Mouse (Mus musculus) thymus, postnatal 36 days (tissue): Measurements from ENCODE around the gene Oprm1.

Experiments
- DNase-seq, 2 experiments: peaks; one replicate each; pipeline ENCODE4 v3.0.0; 2022; ENCODE audit warnings: mixed read lengths in 2 of 2

The Oprm1 gene

DNA sequence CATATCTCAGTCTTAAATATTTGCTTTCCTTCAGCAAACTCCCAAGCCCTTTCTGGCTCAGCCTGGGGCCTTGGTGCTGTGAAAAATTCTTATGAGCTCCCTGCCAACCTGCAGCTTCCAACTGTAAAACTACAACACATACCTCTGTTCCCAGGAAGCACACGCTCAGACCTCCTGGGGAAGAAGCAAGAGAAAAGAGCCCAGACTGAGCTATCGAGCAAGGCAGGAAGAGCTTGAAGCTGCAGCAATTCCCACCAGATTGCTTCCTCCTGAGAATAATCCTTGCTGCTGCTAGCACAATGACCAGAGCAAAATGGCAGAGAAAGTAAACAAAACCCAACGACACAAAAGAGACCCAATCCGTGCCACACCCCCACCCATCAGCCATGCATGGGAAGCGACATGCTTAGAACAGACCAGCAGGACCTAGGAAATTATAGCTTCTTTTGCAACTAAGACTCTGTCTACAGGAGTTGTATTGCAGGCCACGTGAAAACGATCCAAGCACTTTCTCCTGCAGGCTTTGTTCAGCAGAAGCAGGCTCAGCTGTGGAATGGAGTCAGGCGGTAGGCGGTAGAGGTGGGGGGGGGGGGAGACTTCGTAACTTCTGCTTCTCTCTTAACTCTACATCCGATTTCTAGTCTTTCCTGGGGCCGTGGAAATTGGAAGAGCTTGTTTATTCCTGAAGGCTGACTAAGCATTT lies 294.2 kb downstream of the Oprm1 start, which contains the start of gene Ipcef1:
Ipcef1 (minus strand) TSS at position 164 of the 703 bp plus-strand sequence.
- no peak for DNase-seq

DNA sequence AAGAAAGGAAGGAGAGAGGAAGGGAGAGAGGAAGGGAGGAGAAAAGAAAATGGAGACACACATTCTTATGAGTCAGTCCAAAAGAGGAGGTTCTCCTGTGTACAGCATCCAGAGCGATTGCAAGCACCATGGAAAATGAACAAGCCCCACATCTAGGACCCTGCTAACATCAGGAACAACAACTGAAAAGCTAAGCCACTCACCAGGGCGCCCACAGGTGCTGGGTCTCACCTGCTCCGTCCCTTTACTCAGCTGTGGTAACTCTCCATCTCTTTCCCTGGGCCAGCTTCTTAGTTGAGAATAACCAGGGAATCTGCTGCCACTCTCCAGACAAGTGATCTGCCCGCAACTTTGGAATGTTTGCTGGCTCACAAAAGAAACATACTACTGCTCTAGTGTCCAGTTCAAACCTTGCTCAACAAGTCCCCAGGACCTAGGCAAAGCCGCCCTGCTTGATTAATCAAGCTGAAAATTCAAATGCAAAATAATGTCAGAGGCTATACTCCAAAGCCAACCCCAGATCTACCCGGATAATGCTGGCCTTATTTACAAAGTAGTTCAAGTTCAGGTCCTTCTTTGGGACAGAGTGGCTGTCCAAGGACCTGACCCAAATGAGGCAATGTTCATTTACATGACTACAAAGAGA lies 296.4 kb downstream of the Oprm1 start:
- no peak for DNase-seq

DNA sequence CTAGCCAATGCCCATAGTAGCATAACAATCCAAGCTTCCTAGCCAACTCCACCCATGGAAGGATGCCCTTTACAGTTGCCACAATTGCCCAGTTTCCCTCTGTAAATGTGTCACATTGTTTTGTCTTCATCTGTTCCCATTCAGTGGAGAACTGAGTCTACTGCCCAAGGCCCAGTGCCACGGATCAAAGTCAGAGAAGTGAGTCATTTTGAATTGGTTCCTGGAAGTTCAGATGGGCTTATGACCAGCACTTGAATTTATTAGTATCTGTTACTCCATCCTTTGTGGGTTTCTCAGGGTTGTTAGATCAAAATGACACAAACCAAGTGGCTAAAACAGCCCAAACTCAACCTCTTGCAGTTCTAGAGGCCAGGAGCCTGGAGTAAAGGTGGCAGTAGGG lies 299.2 kb downstream of the Oprm1 start:
- DNase-seq, result no peak

DNA sequence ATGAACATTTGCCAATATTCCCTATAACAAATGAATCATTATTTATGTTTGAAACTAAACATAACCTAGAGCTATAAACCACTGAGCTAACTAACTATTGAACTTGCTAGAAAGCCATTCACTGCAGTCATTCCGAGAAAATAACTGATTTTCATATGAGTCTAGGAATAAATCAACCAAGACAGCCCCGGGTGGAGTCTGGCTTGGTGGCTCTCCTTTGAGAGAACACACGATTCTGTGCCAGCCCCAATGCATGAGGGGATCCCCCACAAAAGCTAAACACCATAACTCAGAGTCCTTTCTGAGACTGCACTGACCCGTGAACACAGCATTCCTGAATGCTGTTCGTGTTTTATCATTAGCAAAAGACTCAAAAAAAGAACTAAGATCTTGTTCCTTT lies 302.0 kb downstream of the Oprm1 start:
- DNase-seq, result no peak

DNA sequence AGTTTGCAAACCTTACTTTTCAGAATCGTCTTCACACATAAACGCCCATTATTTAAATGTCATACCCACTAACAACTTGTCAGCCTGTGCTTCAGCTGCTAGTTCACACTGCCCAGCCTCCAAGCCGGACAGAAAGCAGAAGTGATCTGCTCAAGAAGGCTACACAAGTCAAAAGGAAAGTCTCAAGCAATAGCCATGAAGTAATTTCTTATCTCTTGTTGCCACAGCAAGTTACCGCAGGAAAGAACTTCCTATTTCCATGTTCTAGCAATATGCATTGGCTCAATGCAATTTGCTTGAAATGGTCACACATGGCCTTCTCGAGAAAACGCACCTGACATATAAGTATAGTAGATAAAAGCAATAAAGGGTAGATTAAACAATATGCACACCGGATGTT lies 304.7 kb downstream of the Oprm1 start:
- DNase-seq, result no peak

DNA sequence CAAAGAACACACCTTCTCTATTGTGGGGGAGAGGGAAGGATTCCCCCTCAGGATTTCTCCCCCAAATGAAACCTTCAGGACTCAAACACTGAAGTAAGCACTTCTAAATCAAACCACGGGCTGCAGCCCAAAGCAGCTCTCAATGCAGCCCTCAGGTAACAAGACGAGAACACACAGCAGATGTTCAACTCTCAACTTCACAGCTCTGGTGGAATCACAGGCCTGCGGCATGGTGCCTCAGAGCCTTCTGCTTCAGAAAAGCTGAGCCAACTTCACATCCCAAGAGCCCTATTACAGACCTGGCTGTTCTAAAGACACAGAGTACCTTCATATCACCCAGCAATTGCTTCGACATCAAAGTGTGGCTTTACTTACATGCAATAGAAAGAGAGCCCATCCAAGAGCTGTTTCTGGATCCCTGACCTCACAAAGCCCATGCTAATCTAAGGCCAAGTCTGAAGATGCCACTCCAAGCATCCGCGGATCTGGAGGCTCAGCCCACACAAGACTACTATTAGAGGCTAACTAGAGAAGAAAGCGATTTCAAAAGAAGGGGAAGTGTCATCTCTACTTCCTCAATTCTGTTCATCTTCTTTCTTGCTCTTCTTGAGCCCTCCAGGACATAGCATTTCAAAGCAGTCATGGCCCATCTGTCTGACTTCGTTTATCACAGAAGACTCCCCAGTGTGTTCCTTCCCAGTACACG lies 305.6 kb downstream of the Oprm1 start:
- no peak for DNase-seq

DNA sequence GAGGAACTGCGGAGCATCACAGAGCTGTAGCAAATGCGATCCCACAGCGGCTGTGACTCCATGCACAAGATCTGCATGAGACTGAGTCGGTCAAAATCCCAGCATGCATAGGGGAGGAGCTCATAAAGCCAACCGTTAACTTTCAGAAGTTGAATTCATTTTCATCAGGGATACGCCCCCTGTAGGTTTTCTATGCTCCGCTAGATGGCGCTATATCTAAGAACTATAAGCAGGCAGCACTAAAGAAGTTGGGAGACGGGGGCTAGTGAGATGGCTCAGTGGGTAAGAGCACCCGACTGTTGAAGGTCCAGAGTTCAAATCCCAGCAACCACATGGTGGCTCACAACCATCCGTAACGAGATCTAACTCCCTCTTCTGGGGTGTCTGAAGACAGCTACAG lies 310.3 kb downstream of the Oprm1 start:
- no peak for DNase-seq

DNA sequence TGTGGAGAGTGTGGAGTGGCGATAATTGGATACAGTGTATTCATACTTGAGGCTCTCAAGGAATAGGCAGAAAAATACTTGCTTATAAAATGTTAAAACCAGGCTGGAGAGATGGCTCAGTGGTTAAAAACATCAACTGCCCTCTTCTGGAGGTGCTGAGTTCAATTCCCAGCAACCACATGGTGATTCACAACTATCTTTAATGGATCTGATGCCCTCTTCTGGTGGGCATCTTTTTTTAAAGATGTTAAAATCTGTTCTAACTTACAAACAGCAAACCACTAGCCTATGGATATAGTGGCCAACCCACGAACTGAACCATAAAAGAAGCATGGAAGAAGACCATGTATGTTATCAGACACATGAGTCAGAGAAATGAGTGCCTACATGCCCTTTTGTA lies 310.8 kb downstream of the Oprm1 start:
- DNase-seq, result no peak

DNA sequence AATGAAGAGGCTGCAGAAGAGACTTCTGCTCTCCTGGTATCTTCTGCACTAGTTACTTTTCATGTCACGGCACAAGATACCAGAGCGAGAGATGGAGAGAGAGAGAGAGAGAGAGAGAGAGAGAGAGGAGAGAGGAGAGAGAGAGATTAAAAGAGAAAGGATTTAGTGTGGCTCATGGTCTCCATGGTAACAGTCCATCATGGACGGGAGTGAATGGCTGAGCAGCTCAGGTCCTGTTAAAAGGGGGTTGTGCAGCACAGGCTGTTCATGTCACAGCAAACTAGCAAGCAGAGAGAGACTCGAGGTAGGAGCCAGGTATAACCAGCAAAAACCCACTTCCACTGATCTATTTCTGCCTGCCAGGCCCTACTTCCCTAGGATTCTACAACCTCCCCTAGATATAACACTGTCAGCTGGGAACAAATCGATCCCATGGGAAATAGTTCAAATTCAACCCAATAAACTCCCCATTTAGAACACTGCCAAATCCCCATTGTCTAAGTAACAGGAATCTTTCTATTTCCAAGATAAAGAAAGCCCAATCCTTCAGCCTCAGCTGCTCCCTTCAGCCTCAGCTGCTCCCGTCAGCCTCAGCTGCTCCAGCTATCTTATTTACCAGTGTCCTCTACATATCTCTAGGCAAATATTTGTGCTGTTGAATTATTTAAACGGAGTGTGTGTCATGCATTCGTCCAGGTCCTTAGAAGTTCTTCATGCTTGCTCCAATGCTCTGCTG lies 312.0 kb downstream of the Oprm1 start:
- no peak for DNase-seq

DNA sequence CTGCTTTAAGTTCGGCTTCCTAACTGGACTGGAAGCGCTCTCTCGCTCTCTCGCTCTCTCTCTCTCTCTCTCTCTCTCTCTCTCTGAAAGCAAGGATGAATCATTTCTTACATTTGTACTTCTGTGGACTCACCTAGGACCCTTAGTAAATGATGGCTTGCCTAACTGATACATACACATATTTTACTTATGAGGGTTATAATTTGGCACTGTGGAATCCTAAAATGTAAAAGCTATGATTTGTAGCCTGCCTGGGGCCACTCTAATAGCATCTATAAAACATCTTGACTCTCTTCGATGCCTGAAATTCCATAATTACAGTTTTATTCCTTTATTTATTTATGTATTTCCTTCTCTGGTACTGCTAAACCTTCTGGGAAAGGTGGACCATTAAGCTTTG lies 312.6 kb downstream of the Oprm1 start:
- DNase-seq, result no peak

DNA sequence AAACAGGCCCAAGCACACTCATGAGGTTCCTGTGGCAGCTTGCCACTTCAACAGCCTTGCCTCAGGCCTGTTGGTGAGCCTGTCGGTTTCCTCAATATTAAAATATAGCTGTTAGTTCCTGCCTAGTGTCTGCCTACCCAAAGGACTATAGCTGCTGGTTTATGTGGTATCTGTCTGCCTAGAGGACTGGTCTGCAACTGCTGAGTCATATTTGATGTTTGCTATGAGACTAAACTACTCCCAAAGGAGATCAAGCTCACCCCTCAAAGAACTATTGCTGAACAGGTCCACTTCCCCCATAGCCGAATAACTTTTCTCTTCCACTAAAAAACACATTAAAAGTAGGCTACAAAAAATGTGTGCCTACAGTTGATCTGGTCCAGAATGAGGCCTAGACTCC lies 315.9 kb downstream of the Oprm1 start:
- no peak for DNase-seq

DNA sequence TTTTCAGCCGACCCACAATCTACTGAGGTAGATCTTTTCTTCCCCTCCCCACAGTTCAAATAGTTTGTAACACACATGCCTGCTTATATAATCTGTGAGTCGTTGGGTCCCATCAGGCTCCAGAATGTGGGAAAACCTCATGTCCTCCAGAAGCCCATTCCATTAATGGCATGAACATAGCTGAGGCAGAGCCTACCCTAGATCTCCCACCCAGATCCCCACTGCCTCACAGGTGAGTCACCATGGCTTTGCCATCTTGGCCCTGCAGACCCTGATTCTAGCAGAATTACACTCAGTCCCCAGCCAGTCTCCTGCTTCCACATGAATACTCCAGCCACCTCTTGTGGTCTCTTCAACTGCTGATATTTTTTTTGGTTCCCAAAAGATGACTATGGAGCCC lies 317.4 kb downstream of the Oprm1 start:
- DNase-seq, result no peak

DNA sequence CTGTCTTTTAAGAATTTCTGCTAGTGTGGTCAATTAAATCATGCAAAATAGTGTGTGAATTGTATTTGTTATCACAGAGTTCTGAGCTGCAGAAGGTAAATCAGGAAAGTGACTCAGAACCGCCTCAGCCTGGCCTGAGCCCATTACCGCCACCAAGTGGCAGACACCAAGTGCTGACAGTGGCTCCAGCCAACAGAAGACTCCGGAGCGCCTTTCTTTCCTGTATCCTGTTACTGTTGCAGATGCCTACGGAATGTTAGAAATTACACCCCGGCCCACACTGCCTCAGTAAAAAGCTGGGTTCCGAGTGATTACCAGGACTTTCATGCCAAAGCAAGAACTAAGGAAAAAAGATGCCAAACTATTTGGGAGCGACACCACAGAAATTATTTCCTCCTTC lies 317.9 kb downstream of the Oprm1 start:
- peak; percentile 42 to 54 for DNase-seq

DNA sequence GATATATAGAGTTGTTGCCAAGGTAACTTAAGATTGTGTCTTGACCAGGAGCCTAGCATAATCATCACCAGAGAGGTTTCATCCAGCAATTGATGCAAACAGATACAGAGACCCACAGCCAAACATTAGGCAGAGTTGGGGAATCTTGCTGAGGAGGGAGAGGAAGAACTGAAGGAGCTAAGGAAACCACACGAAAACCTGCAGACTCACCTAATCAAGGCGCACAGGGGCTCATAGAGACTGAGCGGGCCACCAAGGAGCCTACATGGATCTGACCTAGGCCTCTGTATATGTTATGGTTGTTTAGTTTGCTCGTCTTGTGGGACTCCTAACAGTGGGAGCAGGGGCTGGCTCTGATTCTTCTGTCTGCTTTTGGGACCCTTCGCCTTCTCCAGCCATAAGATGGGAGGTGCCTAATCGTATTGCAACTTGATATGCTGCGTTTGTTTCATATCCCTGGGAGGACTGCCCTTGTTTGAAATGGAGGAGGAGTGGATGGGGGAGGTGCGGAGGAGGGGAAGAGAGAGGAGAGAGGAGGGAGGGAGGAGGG lies 318.4 kb downstream of the Oprm1 start:
- DNase-seq, result no peak

DNA sequence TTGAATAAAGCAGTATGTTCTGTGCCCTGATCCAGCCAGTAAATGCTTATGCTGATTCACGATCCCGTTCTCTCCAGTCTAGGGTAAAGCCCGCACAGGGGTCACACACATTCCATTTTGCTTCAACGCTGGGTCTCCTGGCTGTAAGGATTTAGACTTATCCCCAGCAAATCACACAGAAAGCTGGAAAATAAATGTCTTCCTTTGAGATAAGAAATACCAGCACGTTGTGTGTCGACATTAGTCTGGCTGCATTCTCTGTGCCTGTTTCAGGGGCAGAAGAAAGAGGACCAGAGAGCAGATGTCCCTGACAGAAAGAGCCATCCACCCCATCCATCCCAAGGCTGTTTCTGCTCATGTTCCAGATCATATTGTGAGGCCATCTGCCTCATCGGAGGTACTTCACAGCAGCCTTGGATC lies 319.1 kb downstream of the Oprm1 start:
- no peak for DNase-seq

DNA sequence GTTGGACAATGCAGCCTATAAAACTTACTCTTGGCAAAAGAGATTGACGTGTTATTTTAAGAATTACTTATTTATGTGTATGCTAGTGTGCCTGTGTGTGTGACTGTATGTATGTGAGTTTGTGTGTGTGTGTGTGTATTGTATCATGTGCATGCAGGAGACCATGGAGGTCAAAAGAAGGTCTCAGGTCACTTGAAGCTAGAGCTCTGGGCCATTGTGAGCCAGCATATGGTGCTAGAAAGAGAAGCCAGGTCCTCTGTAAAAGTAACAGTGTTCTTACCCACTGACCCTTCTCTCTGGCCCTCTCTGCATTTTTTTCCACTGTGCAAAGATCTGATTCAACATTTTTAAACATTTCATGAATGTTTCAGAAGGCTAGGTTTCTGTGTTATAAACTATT lies 319.7 kb downstream of the Oprm1 start:
- no peak for DNase-seq
